Mouse (Mus musculus) kidney, embryonic 15.5 days (tissue): ENCODE results near the gene Mybbp1a. TPM values are rescaled to one million over a fixed set of nuclear protein-coding genes. Genes with fewer than 3 reads are reported as not detected.
A peak's percentile ranks its signal among the peaks of the same experiment; 100 is the strongest.

Source experiments
- ATAC-seq: fragments of 200-750 bp; cut with Nextera tagmentation; replicated peaks from 2 replicates; pipeline ENCODE4 v1.8.0; 2017; ENCODE audit warnings: moderate TSS enrichment; ENCODE audit not compliant: low FRiP score
- H3K27ac ChIP-seq: fragments of 300-500 bp; sonication (generic); 2 replicates; pipeline ENCODE4 v1.5.1; 2015; ENCODE audit warnings: mild to moderate bottlenecking, inconsistent platforms
- H3K27me3 ChIP-seq: fragments of 300-500 bp; sonication (generic); 2 replicates; pipeline ENCODE4 v1.6.1; 2015; ENCODE audit warnings: inconsistent platforms
- H3K36me3 ChIP-seq: fragments of 300-500 bp; sonication (generic); 2 replicates; pipeline ENCODE4 v1.6.1; 2015; ENCODE audit warnings: inconsistent platforms
- H3K4me1 ChIP-seq: fragments of 300-500 bp; sonication (generic); 2 replicates; pipeline ENCODE4 v1.6.1; 2015; ENCODE audit warnings: inconsistent platforms
- H3K4me2 ChIP-seq: fragments of 300-500 bp; sonication (generic); 2 replicates; pipeline ENCODE4 v1.6.1; 2015; ENCODE audit warnings: moderate library complexity, mild to moderate bottlenecking, inconsistent platforms
- H3K4me3 ChIP-seq: fragments of 300-500 bp; sonication (generic); replicated peaks from 2 replicates; pipeline ENCODE4 v1.5.1; 2015; ENCODE audit warnings: mild to moderate bottlenecking, inconsistent platforms
- H3K9ac ChIP-seq: fragments of 300-500 bp; sonication (generic); 2 replicates; pipeline ENCODE4 v1.6.1; 2015; ENCODE audit warnings: mild to moderate bottlenecking, inconsistent platforms
- H3K9me3 ChIP-seq: fragments of 300-500 bp; sonication (generic); replicated peaks from 2 replicates; pipeline ENCODE4 v1.6.1; 2016; ENCODE audit warnings: inconsistent platforms
- whole genome bisulfite sequencing: fragments of 180-500 bp; shearing (Covaris S2); methylation state at CpG from one replicate; pipeline ENCODE4 v1.1.7; 2015; ENCODE audit warnings: mixed read lengths; 5-methylcytosine and 5-hydroxymethylcytosine counted together
- polyA plus RNA-seq: library from polyadenylated mRNA; unstranded; fragments of >200 nt; fragmentation: Nextera tagmentation; extraction: Ambion mirVana; gene quantifications from 2 replicates; pipeline ENCODE4 v1.2.1, GENCODE M21; 2015

Gene Mybbp1a
- polyA plus RNA-seq, 1 experiment from 2014 or later: 184 TPM

GRCm38 (mm10) chr11:72485960-72486359 is 44.8 kb downstream of the Mybbp1a start:
- Histone ChIP-seq H3K9ac (no peak overlapping the region), H3K27ac (no peak overlapping the region), H3K4me3 (no peak overlapping the region), H3K9me3 (no peaks in the 10 kb centered on the region), H3K4me2 (no peak overlapping the region), H3K4me1 (peaks cover 37% of the 10 kb centered on the region), H3K36me3 (no peaks in the 10 kb centered on the region), H3K27me3 (peaks cover 49% of the 10 kb centered on the region)
- WGBS: 66% methylated on average over 11 of the region's 11 CpGs
- no peak for ATAC-seq

- ATAC-seq: no peak
- peak overlapping the region; percentile 99; the same call in 1 of the 2 replicates for H3K4me2 ChIP-seq
- WGBS: 39% methylated on average over 5 of the region's 5 CpGs
- H3K27me3 ChIP-seq: peaks cover 49% of the 10 kb centered on the region
- no peaks in the 10 kb centered on the region for H3K36me3 ChIP-seq
- no peak overlapping the region for H3K27ac ChIP-seq
- H3K9me3 ChIP-seq: no peaks in the 10 kb centered on the region
- peaks cover 37% of the 10 kb centered on the region for H3K4me1 ChIP-seq
- H3K9ac ChIP-seq: no peak overlapping the region
- H3K4me3 ChIP-seq: no peak overlapping the region
These were observed 46.0 kb downstream of the Mybbp1a start for GRCm38 (mm10) chr11:72487171-72487570.

- peaks cover 37% of the 10 kb centered on the region for H3K4me1 ChIP-seq
- H3K4me3 ChIP-seq: 0 out of 2 replicates have a peak overlapping the region, but pooled peaks have one; percentile 68
- peak overlapping the region; percentile 99 for H3K4me2 ChIP-seq
- ATAC-seq: no peak
- no peaks in the 10 kb centered on the region for H3K36me3 ChIP-seq
- H3K27ac ChIP-seq: no peak overlapping the region
- 95% methylated on average over 2 of the region's 2 CpGs for WGBS
- no peaks in the 10 kb centered on the region for H3K9me3 ChIP-seq
- no peak overlapping the region for H3K9ac ChIP-seq
- peaks cover 49% of the 10 kb centered on the region for H3K27me3 ChIP-seq
These were observed 46.6 kb downstream of the Mybbp1a start for GRCm38 (mm10) chr11:72487739-72488138.

- ATAC-seq: no peak
- H3K27ac ChIP-seq: no peak overlapping the region
- peak overlapping the region; percentile 68 for H3K4me3 ChIP-seq
- no peaks in the 10 kb centered on the region for H3K9me3 ChIP-seq
- WGBS: 1% methylated on average over 38 of the region's 38 CpGs
- peaks cover 37% of the 10 kb centered on the region for H3K4me1 ChIP-seq
- H3K4me2 ChIP-seq: peak overlapping the region; percentile 99
- H3K36me3 ChIP-seq: no peaks in the 10 kb centered on the region
- H3K9ac ChIP-seq: peak overlapping the region; percentile 53
- H3K27me3 ChIP-seq: peaks cover 49% of the 10 kb centered on the region
These were observed 47.7 kb downstream of the Mybbp1a start for GRCm38 (mm10) chr11:72488753-72489271.

- ATAC-seq: peak; percentile 26
- peaks cover 49% of the 10 kb centered on the region for H3K27me3 ChIP-seq
- no peaks in the 10 kb centered on the region for H3K9me3 ChIP-seq
- no peaks in the 10 kb centered on the region for H3K36me3 ChIP-seq
- H3K9ac ChIP-seq: peak overlapping the region; percentile 53
- peak overlapping the region; percentile 68 for H3K4me3 ChIP-seq
- H3K4me2 ChIP-seq: peak overlapping the region; percentile 99
- no peak overlapping the region for H3K27ac ChIP-seq
- peaks cover 37% of the 10 kb centered on the region for H3K4me1 ChIP-seq
- WGBS: under 1% methylated on average over 30 of the region's 42 CpGs
These were observed 48.2 kb downstream of the Mybbp1a start for GRCm38 (mm10) chr11:72489397-72489796.

- peak within 1 kb of the TSS; percentile 53 for H3K9ac ChIP-seq
- H3K4me1 ChIP-seq: peaks cover 37% of the 10 kb centered on the region
- under 1% methylated on average over 36 of the region's 42 CpGs for WGBS
- peaks cover 49% of the 10 kb centered on the region for H3K27me3 ChIP-seq
- H3K4me3 ChIP-seq: peak within 1 kb of the TSS; percentile 68
- ATAC-seq: peak; percentile 91
- peak within 1 kb of the TSS; percentile 99 for H3K4me2 ChIP-seq
- H3K36me3 ChIP-seq: no peaks in the 10 kb centered on the region
- no peak within 1 kb of the TSS for H3K27ac ChIP-seq
- no peaks in the 10 kb centered on the region for H3K9me3 ChIP-seq
These were observed 48.7 kb downstream of the Mybbp1a start, which contains the start of gene Spns2 for GRCm38 (mm10) chr11:72489881-72490301. Spns2 (minus strand) TSS chr11:72489904.

- H3K4me3 ChIP-seq: no peak overlapping the region
- H3K27me3 ChIP-seq: peaks cover 39% of the 10 kb centered on the region
- WGBS: 66% methylated on average over 15 of the region's 15 CpGs
- peaks cover 31% of the 10 kb centered on the region for H3K4me1 ChIP-seq
- H3K4me2 ChIP-seq: no peak overlapping the region
- ATAC-seq: no peak
- no peaks in the 10 kb centered on the region for H3K36me3 ChIP-seq
- no peaks in the 10 kb centered on the region for H3K9me3 ChIP-seq
- H3K27ac ChIP-seq: no peak overlapping the region
- H3K9ac ChIP-seq: no peak overlapping the region
These were observed 50.2 kb downstream of the Mybbp1a start for GRCm38 (mm10) chr11:72491130-72491960.

GRCm38 (mm10) chr11:72494046-72494988 is 53.2 kb downstream of the Mybbp1a start:
- no peak for ATAC-seq
- Histone ChIP-seq H3K27ac (no peak overlapping the region), H3K9me3 (no peaks in the 10 kb centered on the region), H3K9ac (no peak overlapping the region), H3K4me3 (no peak overlapping the region), H3K36me3 (no peaks in the 10 kb centered on the region), H3K27me3 (peaks cover 12% of the 10 kb centered on the region), H3K4me2 (no peak overlapping the region), H3K4me1 (peaks cover 19% of the 10 kb centered on the region)
- WGBS: 58% methylated on average over 8 of the region's 8 CpGs

- WGBS: 58% methylated on average over 3 of the region's 3 CpGs
- Histone ChIP-seq H3K27ac (no peak overlapping the region), H3K4me3 (no peak overlapping the region), H3K27me3 (no peaks in the 10 kb centered on the region; the same call in 1 of the 2 replicates), H3K9ac (no peak overlapping the region), H3K4me1 (peaks cover 10% of the 10 kb centered on the region), H3K9me3 (no peaks in the 10 kb centered on the region), H3K36me3 (no peaks in the 10 kb centered on the region), H3K4me2 (no peak overlapping the region)
- ATAC-seq: no peak
These were observed 54.9 kb downstream of the Mybbp1a start for GRCm38 (mm10) chr11:72496066-72496465.

GRCm38 (mm10) chr11:72496775-72497174 is 55.6 kb downstream of the Mybbp1a start:
- no peak overlapping the region for H3K27ac ChIP-seq
- H3K36me3 ChIP-seq: no peaks in the 10 kb centered on the region
- H3K4me3 ChIP-seq: no peak overlapping the region
- peaks cover 17% of the 10 kb centered on the region for H3K4me1 ChIP-seq
- H3K9me3 ChIP-seq: no peaks in the 10 kb centered on the region
- no peak overlapping the region for H3K4me2 ChIP-seq
- H3K9ac ChIP-seq: no peak overlapping the region
- no peaks in the 10 kb centered on the region; the same call in 1 of the 2 replicates for H3K27me3 ChIP-seq
- 56% methylated on average over 1 of the region's 1 CpGs for WGBS
- ATAC-seq: no peak

GRCm38 (mm10) chr11:72497367-72497766 is 56.2 kb downstream of the Mybbp1a start:
- H3K4me3 ChIP-seq: no peak overlapping the region
- H3K36me3 ChIP-seq: no peaks in the 10 kb centered on the region
- H3K27me3 ChIP-seq: no peaks in the 10 kb centered on the region; the same call in 1 of the 2 replicates
- WGBS: 30% methylated on average over 4 of the region's 4 CpGs
- H3K27ac ChIP-seq: no peak overlapping the region
- no peak overlapping the region for H3K4me2 ChIP-seq
- no peak for ATAC-seq
- H3K9me3 ChIP-seq: no peaks in the 10 kb centered on the region
- H3K9ac ChIP-seq: no peak overlapping the region
- peaks cover 23% of the 10 kb centered on the region for H3K4me1 ChIP-seq
